Mouse (Mus musculus) lung, postnatal 0 days (tissue): ENCODE measurements around the gene Atg4b. TPM values are rescaled to one million over a fixed set of nuclear protein-coding genes. Genes with fewer than 3 reads are reported as not detected.
"Not testable (repeated sequence)": the region's sequence is repeated elsewhere in the genome, so short reads cannot be mapped to it uniquely, and the experiment has no call there.

ENCODE experiments used
- ATAC-seq: fragments of 200-750 bp; cut with Nextera tagmentation; 2 replicates; pipeline ENCODE4 v1.8.0; 2017; ENCODE audit warnings: moderate library complexity
- DNase-seq: peaks from one replicate; pipeline ENCODE4 v3.0.0-alpha.2; 2016; ENCODE audit warnings: low spot score
- H3K27ac ChIP-seq: fragments of 300-500 bp; sonication (generic); 2 replicates; pipeline ENCODE4 v1.5.1; 2014; ENCODE audit warnings: antibody characterized with exemption, mild to moderate bottlenecking, low read length, mixed read lengths
- H3K27me3 ChIP-seq: fragments of 300-500 bp; sonication (generic); replicated peaks from 2 replicates; pipeline ENCODE4 v1.6.1; 2014; ENCODE audit warnings: low read length, mixed read lengths; ENCODE audit not compliant: insufficient read depth
- H3K36me3 ChIP-seq: fragments of 300-500 bp; sonication (generic); 2 replicates; pipeline ENCODE4 v1.6.1; 2014; ENCODE audit warnings: low read length, mixed read lengths; ENCODE audit not compliant: insufficient read depth
- H3K4me1 ChIP-seq: fragments of 300-500 bp; sonication (generic); 2 replicates; pipeline ENCODE4 v1.6.1; 2014; ENCODE audit warnings: antibody characterized with exemption, low read depth, low read length, mixed read lengths; ENCODE audit not compliant: insufficient read depth
- H3K4me2 ChIP-seq: fragments of 300-500 bp; sonication (generic); replicated peaks from 2 replicates; pipeline ENCODE4 v1.6.1; 2014; ENCODE audit warnings: low read depth, mild to moderate bottlenecking, low read length, moderate library complexity, mixed read lengths
- H3K4me3 ChIP-seq: fragments of 300-500 bp; sonication (generic); 2 replicates; pipeline ENCODE4 v1.5.1; 2014; ENCODE audit warnings: low read depth, low read length
- H3K9ac ChIP-seq: fragments of 300-500 bp; sonication (generic); replicated peaks from 2 replicates; pipeline ENCODE4 v1.6.1; 2014; ENCODE audit warnings: low read depth, mild to moderate bottlenecking
- H3K9me3 ChIP-seq: fragments of 300-500 bp; sonication (generic); 2 replicates; pipeline ENCODE4 v1.6.1; 2016; ENCODE audit warnings: low read length, mixed read lengths
- CTCF ChIP-seq: IDR thresholded peaks from 2 replicates; pipeline ENCODE4 v1.5.1; 2016; ENCODE audit warnings: antibody characterized with exemption, mild to moderate bottlenecking
- EP300 ChIP-seq: IDR thresholded peaks from 2 replicates; pipeline ENCODE4 v1.6.1; 2016; ENCODE audit warnings: antibody characterized with exemption, mild to moderate bottlenecking, control low read depth
- WGBS: fragments of 180-500 bp; shearing (Covaris S2); extraction: QIAGEN DNeasy Blood & Tissue Kit; methylation state at CpG from one replicate; pipeline ENCODE4 v1.1.7; 2014; 5-methylcytosine and 5-hydroxymethylcytosine counted together
- polyA plus RNA-seq: library from polyadenylated mRNA; unstranded; fragments of >200 nt; fragmentation: Nextera tagmentation; extraction: Ambion mirVana; gene quantifications from 2 replicates; pipeline ENCODE4 v1.2.1, GENCODE M21; 2015

Atg4b gene
- polyA plus RNA-seq, 1 experiment from 2014 or later, result 54.2 TPM

DNA sequence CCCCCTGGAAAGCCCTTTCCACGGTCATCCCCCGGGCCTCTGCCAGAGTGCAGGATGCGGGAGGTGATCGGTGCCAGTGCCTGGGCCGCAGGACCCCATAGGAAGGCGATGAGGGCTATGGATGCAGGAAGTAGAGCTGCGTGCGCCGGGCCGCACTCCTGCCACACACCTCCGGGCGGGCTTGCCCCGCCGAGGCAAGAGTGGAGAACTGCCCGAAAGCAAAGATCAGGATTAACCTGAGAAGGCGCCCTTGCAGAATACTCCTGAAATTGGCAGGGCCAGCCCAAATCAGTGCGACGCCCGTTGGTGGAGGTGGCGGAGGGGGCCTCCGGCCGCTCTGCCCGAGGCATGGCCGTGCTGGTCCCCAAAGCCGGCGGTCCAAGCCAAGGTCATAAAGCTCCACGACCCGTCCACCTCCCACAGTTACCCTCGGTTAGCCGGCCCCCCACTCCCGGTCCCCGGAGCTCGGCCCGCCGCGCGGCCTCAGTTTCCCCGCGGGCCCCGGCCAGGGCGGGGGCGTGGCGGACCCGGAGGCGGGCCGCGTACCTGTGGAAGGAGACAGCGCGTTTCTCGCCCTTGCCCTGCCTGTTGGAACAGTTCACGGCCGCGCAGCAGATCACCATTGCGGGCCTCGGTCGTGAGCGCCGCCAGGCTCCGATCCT, 2.7 kb downstream of the Atg4b start:
- DNase-seq, result peak; percentile 40
- peak; percentile 10; the same call in 1 of the 2 replicates for ATAC-seq
- H3K27me3 ChIP-seq, result no peaks in the 10 kb centered on the region
- peak overlapping the region; percentile 97 for H3K4me3 ChIP-seq
- TF ChIP-seq CTCF, result no peak
- no peak for TF ChIP-seq EP300
- H3K9me3 ChIP-seq, result no peaks in the 10 kb centered on the region
- H3K27ac ChIP-seq, result peak overlapping the region; percentile 91
- WGBS, result under 1% methylated on average over 44 of the region's 59 CpGs
- peaks cover 11% of the 10 kb centered on the region; the same call in 1 of the 2 replicates for H3K36me3 ChIP-seq
- H3K9ac ChIP-seq, result peak overlapping the region; percentile 84
- peak overlapping the region; percentile 85 for H3K4me2 ChIP-seq
- H3K4me1 ChIP-seq, result no peaks in the 10 kb centered on the region; the same call in 1 of the 2 replicates

DNA sequence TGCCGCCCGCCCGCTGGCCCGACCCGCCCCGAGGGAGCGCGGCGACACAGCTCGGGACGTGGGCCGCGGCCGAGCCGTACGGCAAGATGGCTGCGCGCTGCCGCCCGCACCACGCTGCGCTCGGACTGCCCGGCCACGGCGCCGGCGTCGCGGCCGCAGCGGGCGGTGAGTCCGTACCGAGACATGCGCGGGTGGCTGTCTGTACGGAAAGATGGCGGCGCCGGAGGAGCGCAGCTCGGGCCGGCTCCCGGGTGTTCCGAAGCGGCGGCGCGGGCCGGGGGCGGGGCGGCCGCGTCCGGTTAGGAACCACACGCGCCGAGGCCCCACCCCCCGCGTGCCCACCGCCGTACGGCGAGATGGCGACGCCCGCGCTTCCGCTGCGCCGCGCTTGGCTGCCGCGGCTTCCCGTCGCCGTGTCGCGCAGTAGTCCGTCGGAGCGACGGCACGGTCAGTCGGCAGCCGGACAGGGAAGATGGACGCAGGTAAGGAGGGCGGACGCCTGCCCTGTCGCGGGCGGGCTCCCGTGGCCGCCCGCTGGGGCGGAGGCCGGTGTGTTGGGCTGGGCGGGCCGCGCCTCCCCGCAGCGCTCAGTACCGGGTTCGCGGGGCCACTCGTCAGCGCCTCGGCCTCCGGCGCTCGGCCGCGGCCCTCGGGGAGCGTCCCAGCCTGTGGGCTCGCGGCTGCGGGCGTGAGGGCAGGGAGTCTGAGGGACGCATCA, 3.4 kb downstream of the Atg4b start, which contains the start of gene Thap4:
Gene Thap4, minus strand, starts transcription at position 292 of the 718 bp plus-strand sequence.
- peaks cover 7% of the 10 kb centered on the region; the same call in 1 of the 2 replicates for H3K36me3 ChIP-seq
- H3K4me3 ChIP-seq, result peak within 1 kb of the TSS; percentile 97
- H3K4me2 ChIP-seq, result peak within 1 kb of the TSS; percentile 85
- under 1% methylated on average over 78 of the region's 121 CpGs for WGBS
- no peaks in the 10 kb centered on the region for H3K27me3 ChIP-seq
- peak; percentile 94 for ATAC-seq
- peak within 1 kb of the TSS; percentile 84 for H3K9ac ChIP-seq
- H3K27ac ChIP-seq, result peak within 1 kb of the TSS; percentile 91
- TF ChIP-seq CTCF (no peak), EP300 (no peak)
- DNase-seq, result peak; percentile 96
- H3K9me3 ChIP-seq, result no peaks in the 10 kb centered on the region
- H3K4me1 ChIP-seq, result peaks cover 1% of the 10 kb centered on the region; the same call in 1 of the 2 replicates

DNA sequence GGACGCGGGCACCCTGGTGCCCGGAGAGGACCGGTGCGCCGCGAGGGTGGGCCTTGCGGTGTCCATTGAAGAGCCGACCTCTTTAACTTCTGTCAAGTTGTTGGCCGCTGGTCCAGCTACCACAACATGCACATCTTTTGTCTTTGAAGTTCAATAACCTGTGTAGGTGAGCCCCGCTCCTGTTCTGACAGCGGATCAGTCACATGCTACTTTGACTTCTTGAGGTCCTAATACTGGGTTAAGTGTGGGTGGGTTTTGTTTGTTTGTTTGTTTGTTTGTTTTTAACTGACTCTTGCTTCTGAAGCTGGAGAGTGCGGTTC, 4.0 kb downstream of the Atg4b start:
- Histone ChIP-seq H3K27me3 (no peaks in the 10 kb centered on the region), H3K9ac (peak overlapping the region; percentile 84), H3K4me1 (peaks cover 3% of the 10 kb centered on the region; the same call in 1 of the 2 replicates), H3K9me3 (no peaks in the 10 kb centered on the region), H3K4me2 (peak overlapping the region; percentile 85), H3K4me3 (peak overlapping the region; percentile 97), H3K27ac (peak overlapping the region; percentile 91), H3K36me3 (0 out of 2 replicates have a peak, but pooled peaks cover 2% of the 10 kb centered on the region)
- no peak for DNase-seq
- no peak for TF ChIP-seq CTCF
- no peak for TF ChIP-seq EP300
- no peak for ATAC-seq
- WGBS, result under 1% methylated on average over 13 of the region's 13 CpGs

DNA sequence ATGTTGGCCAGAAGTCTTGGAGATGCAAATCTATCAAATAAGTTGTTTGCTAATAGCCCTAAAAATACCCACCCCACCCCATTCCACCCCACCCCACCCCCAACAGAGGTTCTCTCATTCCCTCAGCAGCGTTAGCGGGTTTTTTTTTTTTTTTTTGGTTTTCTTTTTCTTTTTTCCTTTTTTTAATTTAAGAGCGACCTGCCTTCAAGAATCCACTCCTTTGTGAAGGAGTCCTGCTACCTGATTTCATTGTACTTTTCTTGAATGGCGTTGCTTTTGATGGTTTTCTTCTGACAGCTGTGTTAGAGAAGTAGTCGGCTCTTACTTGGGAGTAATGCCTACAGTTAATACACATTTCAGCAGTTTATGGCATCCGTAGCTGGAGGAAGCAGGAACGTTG, 4.3 kb downstream of the Atg4b start:
- TF ChIP-seq CTCF (no peak), EP300 (no peak)
- DNase-seq, result no peak
- Histone ChIP-seq H3K9me3 (no peaks in the 10 kb centered on the region), H3K4me2 (peak overlapping the region; percentile 85), H3K27ac (peak overlapping the region; percentile 91; the same call in 1 of the 2 replicates), H3K27me3 (no peaks in the 10 kb centered on the region), H3K4me1 (peaks cover 3% of the 10 kb centered on the region; the same call in 1 of the 2 replicates), H3K4me3 (peak overlapping the region; percentile 97), H3K9ac (peak overlapping the region; percentile 84; the same call in 1 of the 2 replicates), H3K36me3 (no peaks in the 10 kb centered on the region)
- ATAC-seq, result no peak
- WGBS, result 17% methylated on average over 7 of the region's 7 CpGs

DNA sequence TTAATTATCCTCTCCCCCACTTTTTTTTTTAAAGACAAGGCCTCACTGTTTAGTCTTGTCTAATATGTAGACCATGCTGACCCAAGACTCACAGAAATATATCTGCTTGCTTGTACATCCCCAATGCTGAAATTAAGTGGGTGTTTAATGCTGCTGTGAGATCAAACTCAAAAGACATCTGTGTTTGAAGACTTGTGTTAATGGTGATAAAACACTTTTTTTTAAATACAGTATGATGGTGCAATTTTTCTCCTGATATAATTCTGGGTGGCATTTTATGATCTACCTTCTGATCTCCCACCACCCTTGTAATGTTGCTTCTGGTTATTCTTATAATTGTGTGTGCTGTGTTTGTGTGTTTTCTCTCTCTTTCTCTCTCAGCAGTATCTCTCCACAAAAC, 4.9 kb downstream of the Atg4b start:
- Histone ChIP-seq H3K4me1 (peaks cover 3% of the 10 kb centered on the region; the same call in 1 of the 2 replicates), H3K4me3 (no peak overlapping the region), H3K27ac (no peak overlapping the region), H3K36me3 (no peaks in the 10 kb centered on the region), H3K27me3 (no peaks in the 10 kb centered on the region), H3K9ac (no peak overlapping the region), H3K4me2 (no peak overlapping the region), H3K9me3 (no peaks in the 10 kb centered on the region)
- ATAC-seq (no peak), DNase-seq (no peak)
- TF ChIP-seq EP300 (no peak), CTCF (no peak)

DNA sequence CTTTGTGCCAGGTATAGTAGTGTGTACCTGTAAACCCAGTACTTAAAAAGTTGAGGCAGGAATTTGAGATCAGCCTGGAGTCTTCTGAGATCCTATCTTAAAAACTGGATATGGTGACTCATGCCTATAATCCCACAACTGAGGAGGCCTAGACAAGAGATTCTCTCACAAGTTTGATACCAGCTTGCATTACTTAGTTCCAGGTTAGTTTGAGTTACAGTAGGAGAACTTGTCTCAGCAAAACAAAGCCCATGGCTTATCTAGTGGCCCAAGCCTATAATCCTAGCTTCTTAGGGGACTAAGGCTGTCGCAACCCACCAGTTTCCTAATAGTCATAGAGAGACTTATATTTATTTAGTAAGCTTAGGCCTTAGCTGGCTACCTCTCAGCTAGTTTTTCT, 8.8 kb downstream of the Atg4b start:
- Histone ChIP-seq H3K4me1 (peaks cover 3% of the 10 kb centered on the region; the same call in 1 of the 2 replicates), H3K9me3 (no peaks in the 10 kb centered on the region), H3K27ac (no peak overlapping the region), H3K36me3 (no peaks in the 10 kb centered on the region), H3K27me3 (no peaks in the 10 kb centered on the region), H3K4me3 (no peak overlapping the region), H3K9ac (no peak overlapping the region), H3K4me2 (no peak overlapping the region)
- 96% methylated on average over 1 of the region's 1 CpGs for WGBS
- DNase-seq (no peak), ATAC-seq (no peak)
- no peak for TF ChIP-seq EP300
- no peak for TF ChIP-seq CTCF

DNA sequence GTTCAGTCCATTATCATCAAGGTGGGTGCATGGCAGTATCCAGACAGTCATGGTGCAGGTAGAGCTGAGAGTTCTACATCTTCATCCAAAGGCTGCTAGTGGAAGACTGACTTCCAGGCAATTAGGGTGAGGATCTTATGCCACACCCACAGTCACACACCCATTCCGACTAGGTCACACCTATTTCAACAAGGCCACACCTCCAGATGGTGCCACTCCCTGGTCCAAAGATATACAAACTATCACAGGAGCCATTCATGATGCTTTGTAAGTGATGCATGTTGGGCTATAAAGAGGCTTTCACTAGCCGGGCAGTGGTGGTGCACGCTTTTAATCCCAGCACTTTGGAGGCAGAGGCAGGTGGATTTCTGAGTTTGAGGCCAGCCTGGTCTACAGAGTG, 12.2 kb downstream of the Atg4b start:
- WGBS, result 90% methylated on average over 3 of the region's 3 CpGs

More for the DNA sequence above, 12.2 kb downstream of the Atg4b start:
- H3K36me3 ChIP-seq, H3K27me3 ChIP-seq, H3K4me1 ChIP-seq, ATAC-seq, H3K9me3 ChIP-seq, H3K4me2 ChIP-seq, H3K9ac ChIP-seq, H3K4me3 ChIP-seq, H3K27ac ChIP-seq, DNase-seq: not testable (repeated sequence)
